Mouse (Mus musculus): ENCODE measurements around the gene Ano6. TPM values are rescaled to one million over a fixed set of nuclear protein-coding genes. Genes with fewer than 3 reads are reported as not detected.

The Ano6 gene
- total and polyA plus RNA-seq, 3 experiments, result 0.01 to 0.49 TPM; not detected in 1

DNA sequence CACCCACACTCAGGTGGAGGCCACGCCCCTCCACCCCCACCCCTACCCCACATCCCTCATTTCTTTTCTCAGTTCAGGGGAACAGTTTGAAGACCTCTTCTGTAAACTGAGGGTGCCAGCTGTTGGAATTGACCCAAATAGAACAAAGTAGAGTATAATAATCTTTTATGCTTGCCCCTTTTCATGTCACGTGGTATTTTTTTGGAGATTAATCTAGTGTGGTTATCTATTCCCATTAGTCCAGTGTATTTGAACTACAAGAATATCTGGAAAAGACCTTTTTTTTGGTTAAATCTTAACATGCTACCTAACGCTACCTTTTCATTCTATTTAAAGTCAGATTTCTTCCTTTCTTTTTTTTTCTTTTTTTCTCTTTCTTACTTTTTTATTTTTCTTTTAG is 12.8 kb downstream of the Ano6 start:
- no peak overlapping the region for H3K4me3 ChIP-seq (ENCODE audit: low read depth, low read length)
- no peaks in the 10 kb centered on the region for H3K27me3 ChIP-seq (ENCODE audit: insufficient read depth, low read length)
- no peaks in the 10 kb centered on the region for H3K36me3 ChIP-seq (replicated peaks)
- peaks cover 4% of the 10 kb centered on the region; the same call in 1 of the 2 replicates for H3K4me1 ChIP-seq (ENCODE audit: insufficient read depth, low read depth, low read length)
- TF ChIP-seq CTCF (IDR thresholded peaks at IDR 0.05; ENCODE audit: low read depth, low read length), result no peak
- no peak for TF ChIP-seq GATA1 (IDR thresholded peaks at IDR 0.05; ENCODE audit: borderline replicate concordance, low read length)
- TF ChIP-seq TAL1 (conservative IDR thresholded peaks at IDR 0.05; ENCODE audit: low read depth, low read length), result no peak
- H3K9me3 ChIP-seq (replicated peaks), result no peaks in the 10 kb centered on the region
- DNase-seq (ENCODE audit: low spot score), result no peak
- ATAC-seq (ENCODE audit: extremely low read depth, insufficient number of reproducible peaks, low FRiP score, poor library complexity, severe bottlenecking), result no peak

DNA sequence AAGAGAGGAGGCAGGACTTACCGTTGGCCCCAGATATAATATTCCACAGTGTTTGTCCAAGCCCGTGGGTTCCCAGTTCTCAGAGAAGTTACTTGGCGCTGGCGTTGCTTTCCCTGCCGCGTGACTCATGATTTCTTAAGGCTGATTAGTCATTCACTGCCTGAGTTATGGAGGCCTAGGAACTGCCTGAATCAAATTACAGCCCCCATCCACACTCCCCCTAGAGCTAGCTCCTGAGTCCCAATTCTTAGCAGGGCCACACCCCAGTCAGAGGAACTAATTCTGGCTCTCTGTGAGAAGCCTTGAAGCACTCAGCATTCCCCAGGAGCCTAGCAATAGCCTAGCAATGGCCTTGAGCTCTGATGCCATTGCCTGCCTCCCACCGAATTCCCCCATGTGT is 13.6 kb downstream of the Ano6 start:
- no peak for DNase-seq (ENCODE audit: low spot score)
- Histone ChIP-seq H3K4me1 (ENCODE audit: insufficient read depth, low read depth, low read length) (peaks cover 4% of the 10 kb centered on the region; the same call in 1 of the 2 replicates), H3K27me3 (ENCODE audit: insufficient read depth, low read length) (no peaks in the 10 kb centered on the region), H3K4me3 (ENCODE audit: low read depth, low read length) (no peak overlapping the region), H3K9me3 (replicated peaks) (no peaks in the 10 kb centered on the region), H3K36me3 (replicated peaks) (no peaks in the 10 kb centered on the region)
- no peak for TF ChIP-seq CTCF (IDR thresholded peaks at IDR 0.05; ENCODE audit: low read depth, low read length)
- TF ChIP-seq GATA2 (IDR thresholded peaks at IDR 0.05; ENCODE audit: borderline replicate concordance, low read depth, low read length), result no peak
- TF ChIP-seq TAL1 (conservative IDR thresholded peaks at IDR 0.05; ENCODE audit: low read depth, low read length), result no peak
- TF ChIP-seq GATA1 (IDR thresholded peaks at IDR 0.05; ENCODE audit: borderline replicate concordance, low read length), result no peak
- no peak for ATAC-seq (ENCODE audit: extremely low read depth, insufficient number of reproducible peaks, low FRiP score, poor library complexity, severe bottlenecking)

DNA sequence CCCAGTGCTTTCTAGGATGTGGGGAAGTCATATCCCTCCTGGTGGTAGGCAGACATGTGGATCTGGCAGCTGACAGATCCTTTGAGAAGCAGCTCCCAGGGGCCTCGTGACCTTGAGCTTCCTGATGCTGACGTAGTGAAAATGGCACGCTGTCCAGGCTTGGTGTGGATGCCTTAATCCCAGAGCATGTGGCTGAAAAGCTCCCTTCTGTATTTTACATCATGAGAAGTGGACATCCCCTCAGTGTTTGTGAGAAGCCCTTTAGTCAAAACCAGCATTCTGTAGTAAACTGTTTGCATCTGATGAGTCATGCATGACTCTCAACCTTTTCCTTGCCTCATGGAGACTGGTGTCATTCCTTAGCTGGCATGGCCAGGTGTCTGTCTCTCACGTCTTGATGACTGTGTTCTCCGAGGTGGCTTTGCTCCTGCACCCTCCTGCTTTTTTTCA is 14.4 kb downstream of the Ano6 start:
- H3K9me3 ChIP-seq (replicated peaks), result no peaks in the 10 kb centered on the region
- no peak for ATAC-seq (ENCODE audit: extremely low read depth, insufficient number of reproducible peaks, low FRiP score, poor library complexity, severe bottlenecking)
- no peak for TF ChIP-seq GATA1 (IDR thresholded peaks at IDR 0.05; ENCODE audit: borderline replicate concordance, low read length)
- no peak for TF ChIP-seq CTCF (IDR thresholded peaks at IDR 0.05; ENCODE audit: low read depth, low read length)
- no peak for TF ChIP-seq TAL1 (conservative IDR thresholded peaks at IDR 0.05; ENCODE audit: low read depth, low read length)
- no peak for TF ChIP-seq GATA2 (IDR thresholded peaks at IDR 0.05; ENCODE audit: borderline replicate concordance, low read depth, low read length)
- H3K36me3 ChIP-seq (replicated peaks), result no peaks in the 10 kb centered on the region
- no peak for DNase-seq (ENCODE audit: low spot score)
- no peak overlapping the region for H3K4me3 ChIP-seq (ENCODE audit: low read depth, low read length)
- no peaks in the 10 kb centered on the region for H3K27me3 ChIP-seq (ENCODE audit: insufficient read depth, low read length)
- peaks cover 4% of the 10 kb centered on the region; the same call in 1 of the 2 replicates for H3K4me1 ChIP-seq (ENCODE audit: insufficient read depth, low read depth, low read length)

DNA sequence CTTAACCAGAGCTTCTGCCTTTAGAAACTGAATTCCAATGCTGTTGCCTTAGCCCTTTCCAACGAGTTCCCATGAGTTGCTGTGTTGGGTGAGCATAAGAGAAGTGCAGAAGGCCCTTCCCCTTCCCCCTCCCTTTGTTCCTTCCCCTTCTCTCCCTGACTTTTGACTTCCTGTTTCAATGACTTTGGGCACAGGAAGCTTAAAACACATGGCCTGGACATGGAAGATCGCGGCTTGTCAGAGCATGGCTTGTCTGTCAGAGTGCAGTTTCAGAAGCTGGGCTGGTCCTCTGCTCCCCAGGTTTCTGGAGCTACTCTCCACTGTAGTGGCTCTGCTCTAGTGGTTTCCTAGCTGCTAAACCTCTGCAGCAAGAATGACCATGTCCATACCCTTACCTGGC is 17.3 kb downstream of the Ano6 start:
- Histone ChIP-seq H3K4me3 (ENCODE audit: low read depth, low read length) (no peak overlapping the region), H3K4me1 (ENCODE audit: insufficient read depth, low read depth, low read length) (peaks cover 4% of the 10 kb centered on the region; the same call in 1 of the 2 replicates), H3K27me3 (ENCODE audit: insufficient read depth, low read length) (no peaks in the 10 kb centered on the region), H3K9me3 (replicated peaks) (no peaks in the 10 kb centered on the region), H3K36me3 (replicated peaks) (no peaks in the 10 kb centered on the region)
- ATAC-seq (ENCODE audit: extremely low read depth, insufficient number of reproducible peaks, low FRiP score, poor library complexity, severe bottlenecking) (no peak), DNase-seq (ENCODE audit: low spot score) (no peak)
- TF ChIP-seq GATA1 (IDR thresholded peaks at IDR 0.05; ENCODE audit: borderline replicate concordance, low read length) (no peak), GATA2 (IDR thresholded peaks at IDR 0.05; ENCODE audit: borderline replicate concordance, low read depth, low read length) (no peak)

DNA sequence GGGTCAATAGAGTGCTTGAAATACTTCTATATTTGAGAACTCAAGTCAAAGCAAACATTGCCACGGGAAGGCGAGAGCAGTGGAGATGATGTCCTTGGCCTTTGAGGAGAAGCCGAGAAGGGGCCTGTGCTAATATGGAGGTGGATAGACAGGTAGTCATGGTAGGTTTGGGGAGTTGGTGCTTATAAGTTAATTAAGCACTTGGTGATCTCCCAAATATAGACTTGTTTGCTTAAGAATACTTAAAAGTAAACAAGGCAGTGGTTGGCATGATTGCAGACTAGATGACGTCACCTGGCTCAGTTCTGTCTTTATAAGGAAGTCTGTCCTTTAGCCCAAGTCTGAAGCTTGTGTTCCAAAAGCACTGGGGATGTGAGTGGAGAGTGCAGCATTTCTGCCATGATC is 19.7 kb downstream of the Ano6 start:
- no peaks in the 10 kb centered on the region for H3K36me3 ChIP-seq (replicated peaks)

DNA sequence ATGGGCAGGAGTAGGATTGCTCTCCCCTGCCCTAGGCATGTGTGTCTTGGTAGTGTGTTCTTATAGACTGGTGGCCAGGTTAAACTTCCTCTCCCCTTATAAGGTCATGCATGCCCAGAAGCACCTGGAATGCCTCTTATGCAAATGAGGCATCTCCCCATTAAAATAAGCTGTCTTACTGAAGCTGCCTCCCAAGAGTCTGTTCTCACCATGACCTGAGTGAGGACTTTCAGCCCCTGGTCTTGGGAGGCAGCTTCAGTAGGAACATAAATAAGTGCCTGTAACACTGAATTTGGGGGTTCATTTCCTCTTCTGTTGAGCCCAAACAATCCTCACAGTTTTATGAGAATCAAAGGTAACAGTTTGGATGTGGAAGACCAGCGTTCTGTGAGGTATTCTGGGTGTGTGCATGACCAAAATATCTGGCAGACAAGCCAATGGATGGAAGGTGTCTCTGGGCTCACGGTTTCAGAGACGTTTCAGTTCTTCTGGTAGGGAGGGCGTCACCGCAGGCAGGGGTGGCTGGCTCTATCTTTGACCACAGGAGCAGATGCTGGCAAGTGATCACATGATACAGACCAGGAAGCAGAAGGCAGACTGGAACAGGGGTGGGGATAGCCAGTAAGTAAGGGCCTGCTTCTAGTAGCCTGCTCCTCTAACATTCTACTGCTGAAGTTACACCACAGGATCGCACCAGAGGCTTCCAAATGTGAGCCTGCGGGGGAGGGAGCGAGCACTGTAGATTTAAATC is 22.4 kb downstream of the Ano6 start:
- Histone ChIP-seq H3K4me3 (ENCODE audit: low read depth, low read length) (no peak overlapping the region), H3K27me3 (ENCODE audit: insufficient read depth, low read length) (no peaks in the 10 kb centered on the region), H3K4me1 (ENCODE audit: insufficient read depth, low read depth, low read length) (peaks cover 1% of the 10 kb centered on the region; the same call in 1 of the 2 replicates), H3K36me3 (replicated peaks) (no peaks in the 10 kb centered on the region), H3K9me3 (replicated peaks) (peaks cover 3% of the 10 kb centered on the region; the same call in 1 of the 2 replicates)
- ATAC-seq (ENCODE audit: extremely low read depth, insufficient number of reproducible peaks, low FRiP score, poor library complexity, severe bottlenecking) (no peak), DNase-seq (ENCODE audit: low spot score) (no peak)
- TF ChIP-seq GATA2 (IDR thresholded peaks at IDR 0.05; ENCODE audit: borderline replicate concordance, low read depth, low read length), result no peak
- TF ChIP-seq TAL1 (conservative IDR thresholded peaks at IDR 0.05; ENCODE audit: low read depth, low read length), result no peak
- no peak for TF ChIP-seq POLR2AphosphoS5 (IDR thresholded peaks at IDR 0.05; ENCODE audit: insufficient replicate concordance, low read depth, low read length)
- TF ChIP-seq CTCF (IDR thresholded peaks at IDR 0.05; ENCODE audit: low read depth, low read length), result no peak
- no peak for TF ChIP-seq GATA1 (IDR thresholded peaks at IDR 0.05; ENCODE audit: borderline replicate concordance, low read length)

More for the DNA sequence above, 19.7 kb downstream of the Ano6 start:
- DNase-seq (ENCODE audit: low spot score) (no peak), ATAC-seq (ENCODE audit: extremely low read depth, insufficient number of reproducible peaks, low FRiP score, poor library complexity, severe bottlenecking) (no peak)
- H3K4me3 ChIP-seq (ENCODE audit: low read depth, low read length), result no peak overlapping the region
- TF ChIP-seq GATA1 (IDR thresholded peaks at IDR 0.05; ENCODE audit: borderline replicate concordance, low read length) (no peak), GATA2 (IDR thresholded peaks at IDR 0.05; ENCODE audit: borderline replicate concordance, low read depth, low read length) (no peak), POLR2AphosphoS5 (IDR thresholded peaks at IDR 0.05; ENCODE audit: insufficient replicate concordance, low read depth, low read length) (no peak), TAL1 (conservative IDR thresholded peaks at IDR 0.05; ENCODE audit: low read depth, low read length) (no peak), CTCF (IDR thresholded peaks at IDR 0.05; ENCODE audit: low read depth, low read length) (no peak)
- peaks cover 4% of the 10 kb centered on the region; the same call in 1 of the 2 replicates for H3K4me1 ChIP-seq (ENCODE audit: insufficient read depth, low read depth, low read length)
- H3K27me3 ChIP-seq (ENCODE audit: insufficient read depth, low read length), result no peaks in the 10 kb centered on the region
- peaks cover 3% of the 10 kb centered on the region; the same call in 1 of the 2 replicates for H3K9me3 ChIP-seq (replicated peaks)
